Mouse (Mus musculus) liver, embryonic 11.5 days (tissue): Measurements from ENCODE around the gene Sim1. TPM values are rescaled to one million over a fixed set of nuclear protein-coding genes. Genes with fewer than 3 reads are reported as not detected.

Source experiments
- ATAC-seq: fragments of 200-750 bp; cut with Nextera tagmentation; replicated peaks from 2 replicates; pipeline ENCODE4 v1.8.0; 2017; ENCODE audit warnings: moderate number of reproducible peaks, mild to moderate bottlenecking, moderate TSS enrichment, moderate library complexity; ENCODE audit not compliant: low FRiP score
- DNase-seq: peaks from one replicate; pipeline ENCODE4 v3.0.0-alpha.2; 2017; ENCODE audit warnings: low spot score
- H3K27ac ChIP-seq: fragments of 300-500 bp; sonication (generic); 2 replicates; pipeline ENCODE4 v1.5.1; 2014; ENCODE audit warnings: mild to moderate bottlenecking, low read depth, low read length, control low read depth
- H3K27me3 ChIP-seq: fragments of 300-500 bp; sonication (generic); replicated peaks from 2 replicates; pipeline ENCODE4 v1.6.1; 2014; ENCODE audit warnings: low read length, mixed read lengths; ENCODE audit not compliant: control insufficient read depth, insufficient read depth
- H3K36me3 ChIP-seq: fragments of 300-500 bp; sonication (generic); 2 replicates; pipeline ENCODE4 v1.6.1; 2014; ENCODE audit warnings: mild to moderate bottlenecking, low read length, moderate library complexity, mixed read lengths; ENCODE audit not compliant: control insufficient read depth, insufficient read depth
- H3K4me1 ChIP-seq: fragments of 300-500 bp; sonication (generic); replicated peaks from 2 replicates; pipeline ENCODE4 v1.6.1; 2014; ENCODE audit warnings: low read length, mixed read lengths; ENCODE audit not compliant: control insufficient read depth, insufficient read depth
- H3K4me2 ChIP-seq: fragments of 300-500 bp; sonication (generic); 2 replicates; pipeline ENCODE4 v1.6.1; 2014; ENCODE audit warnings: mild to moderate bottlenecking, control low read depth, moderate library complexity
- H3K4me3 ChIP-seq: fragments of 300-500 bp; sonication (generic); 2 replicates; pipeline ENCODE4 v1.5.1; 2014; ENCODE audit warnings: low read depth, low read length, control low read depth
- H3K9ac ChIP-seq: fragments of 300-500 bp; sonication (generic); 2 replicates; pipeline ENCODE4 v1.6.1; 2014; ENCODE audit warnings: low read depth, low read length, control low read depth
- H3K9me3 ChIP-seq: fragments of 300-500 bp; sonication (generic); 2 replicates; pipeline ENCODE4 v1.6.1; 2016; ENCODE audit warnings: low read length, inconsistent platforms, mixed read lengths; ENCODE audit not compliant: control insufficient read depth
- WGBS: fragments of 180-500 bp; shearing (Covaris S2); extraction: QIAGEN DNeasy Blood & Tissue Kit; methylation state at CpG from one replicate; pipeline ENCODE4 v1.1.7; 2014; 5-methylcytosine and 5-hydroxymethylcytosine counted together
- polyA plus RNA-seq: library from polyadenylated mRNA; unstranded; fragments of >200 nt; fragmentation: Nextera tagmentation; extraction: Ambion mirVana; gene quantifications from 2 replicates; pipeline ENCODE4 v1.2.1, GENCODE M21; 2014

The Sim1 gene
- polyA plus RNA-seq, 1 experiment from 2014 or later, result 0.04 TPM

GRCm38 (mm10) chr10:51011391-51012150, 117.0 kb downstream of the Sim1 start:
- ATAC-seq (no peak), DNase-seq (no peak)
- Histone ChIP-seq H3K27me3 (no peaks in the 10 kb centered on the region), H3K27ac (no peak overlapping the region), H3K4me3 (no peak overlapping the region), H3K9ac (no peak overlapping the region), H3K36me3 (no peaks in the 10 kb centered on the region), H3K4me2 (no peak overlapping the region), H3K4me1 (no peaks in the 10 kb centered on the region), H3K9me3 (no peaks in the 10 kb centered on the region)
- WGBS, result 45% methylated on average over 8 of the region's 8 CpGs

GRCm38 (mm10) chr10:51014901-51015300, 120.3 kb downstream of the Sim1 start:
- 56% methylated on average over 2 of the region's 2 CpGs for WGBS
- Histone ChIP-seq H3K36me3 (no peaks in the 10 kb centered on the region), H3K9ac (no peak overlapping the region), H3K4me3 (no peak overlapping the region), H3K27me3 (no peaks in the 10 kb centered on the region), H3K4me1 (no peaks in the 10 kb centered on the region), H3K4me2 (no peak overlapping the region), H3K27ac (no peak overlapping the region), H3K9me3 (no peaks in the 10 kb centered on the region)
- DNase-seq (no peak), ATAC-seq (no peak)

- no peaks in the 10 kb centered on the region for H3K36me3 ChIP-seq
- H3K9ac ChIP-seq, result no peak overlapping the region
- no peak overlapping the region for H3K4me3 ChIP-seq
- no peaks in the 10 kb centered on the region for H3K4me1 ChIP-seq
- H3K27me3 ChIP-seq, result no peaks in the 10 kb centered on the region
- DNase-seq (no peak), ATAC-seq (no peak)
- no peak overlapping the region for H3K27ac ChIP-seq
- H3K9me3 ChIP-seq, result no peaks in the 10 kb centered on the region
- 77% methylated on average over 1 of the region's 1 CpGs for WGBS
- H3K4me2 ChIP-seq, result no peak overlapping the region
These were observed 120.8 kb downstream of the Sim1 start for GRCm38 (mm10) chr10:51015362-51015761.

DNA sequence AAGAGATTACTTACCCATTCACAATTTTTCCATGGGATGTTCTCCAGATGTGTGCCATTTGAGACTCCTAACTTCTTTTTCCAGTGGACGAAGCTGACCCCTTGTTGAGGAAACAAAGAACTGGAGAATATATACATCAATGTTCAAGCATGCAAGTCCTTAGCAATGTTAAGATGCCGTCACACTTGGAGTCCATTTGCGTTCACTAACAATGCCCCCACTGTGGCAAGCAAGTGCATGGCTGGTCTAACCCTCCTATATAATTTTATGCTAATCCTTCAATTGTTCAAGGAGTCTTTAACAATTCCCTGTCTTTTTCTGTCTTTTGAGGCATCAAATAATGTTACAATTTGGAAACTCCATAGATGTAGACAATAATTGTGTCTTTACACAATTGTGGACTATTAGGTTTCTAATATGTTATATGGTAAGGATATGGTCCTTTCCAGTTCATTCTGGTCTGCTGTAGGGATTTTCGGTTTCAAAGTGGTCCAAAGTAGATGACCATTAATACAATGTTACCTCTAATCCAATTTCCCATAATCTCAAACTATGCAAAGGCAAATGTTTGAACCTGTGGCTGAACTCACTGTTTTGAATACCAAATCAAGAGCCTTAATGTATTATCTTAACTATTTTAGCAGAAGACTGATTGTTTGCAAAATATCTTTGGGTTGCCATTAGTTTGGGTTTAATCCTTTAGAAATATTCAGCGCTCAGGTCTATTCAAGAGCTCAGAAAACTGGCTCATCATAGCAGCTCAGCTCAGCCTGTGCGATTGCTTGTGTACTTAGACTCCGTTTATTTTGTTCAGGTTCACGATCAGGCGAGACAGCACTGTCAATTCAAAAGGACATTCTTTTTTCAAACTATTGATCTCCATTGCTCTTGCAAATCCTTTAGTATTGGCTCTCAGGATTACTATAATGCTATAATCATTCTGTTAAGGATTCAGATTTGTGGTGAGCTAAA, 129.0 kb downstream of the Sim1 start:
- Histone ChIP-seq H3K27ac (no peak overlapping the region), H3K9ac (no peak overlapping the region), H3K4me2 (no peak overlapping the region), H3K9me3 (no peaks in the 10 kb centered on the region), H3K4me1 (no peaks in the 10 kb centered on the region), H3K27me3 (no peaks in the 10 kb centered on the region), H3K4me3 (no peak overlapping the region), H3K36me3 (no peaks in the 10 kb centered on the region)
- 81% methylated on average over 9 of the region's 9 CpGs for WGBS
- DNase-seq (no peak), ATAC-seq (no peak)
